Mouse (Mus musculus) frontal cortex, adult 2 months (tissue): ENCODE results near the gene Slc1a7. TPM values are rescaled to one million over a fixed set of nuclear protein-coding genes. Genes with fewer than 3 reads are reported as not detected.

Experiments used
- DNase-seq, 2 experiments: peaks; one replicate each; pipeline ENCODE4 v3.0.0; 2022; ENCODE audit warnings: low spot score in 1 of 2; ENCODE audit errors: extremely low spot score in 1 of 2
- polyA plus RNA-seq: library from polyadenylated mRNA; depleted of rRNA; stranded (reverse); fragments of >200 nt; gene quantifications from 2 replicates; pipeline ENCODE4 v1.2.3, GENCODE M21; 2012; rRNA removed

The Slc1a7 gene
- polyA plus RNA-seq, 1 experiment: 0.10 TPM

DNA sequence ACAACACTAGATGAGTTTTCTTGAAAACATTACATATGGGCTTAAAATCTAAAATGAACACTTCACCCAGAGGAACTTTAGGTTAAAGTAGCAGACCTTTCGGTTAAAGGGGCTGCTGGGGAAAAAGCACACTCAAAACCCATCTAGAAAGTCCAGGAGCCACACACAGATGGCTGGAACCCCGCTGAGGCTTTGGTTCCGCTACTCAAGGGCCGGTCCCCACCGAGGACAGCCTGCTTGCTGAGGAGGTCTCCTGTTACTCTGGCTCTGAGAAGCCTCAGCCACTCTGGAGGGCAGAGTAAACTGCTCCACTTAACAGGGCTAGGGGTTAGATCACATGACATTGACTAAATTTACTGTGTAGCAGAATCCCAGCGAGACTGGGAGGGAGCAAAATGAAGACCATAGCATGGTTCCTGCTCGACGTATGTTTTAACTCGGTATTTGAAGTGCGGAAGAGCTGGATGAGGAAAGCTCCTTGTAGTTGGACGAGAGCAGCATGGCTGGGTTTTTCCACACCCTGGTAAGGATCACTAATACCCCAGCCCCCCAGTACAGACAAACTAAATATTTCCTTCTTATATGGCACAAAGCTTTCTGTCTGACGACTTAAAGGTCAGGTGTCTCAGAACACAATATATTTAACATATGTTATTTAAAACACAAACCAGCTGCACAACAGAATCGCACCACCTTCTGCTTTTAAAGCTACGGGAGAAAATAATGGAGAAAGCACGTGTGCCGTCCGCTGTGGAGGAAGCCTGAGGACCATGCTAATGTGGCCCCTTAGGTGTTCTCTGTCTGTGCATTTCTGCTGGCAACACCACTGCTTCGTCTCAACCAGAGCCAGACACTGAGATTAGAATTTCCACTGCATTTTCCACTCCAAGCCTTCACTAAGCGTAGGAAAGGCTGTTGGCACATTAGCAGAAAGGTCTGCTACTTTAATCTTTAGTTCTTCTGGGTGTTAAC is 77.3 kb downstream of the Slc1a7 start:
- no peak for DNase-seq

DNA sequence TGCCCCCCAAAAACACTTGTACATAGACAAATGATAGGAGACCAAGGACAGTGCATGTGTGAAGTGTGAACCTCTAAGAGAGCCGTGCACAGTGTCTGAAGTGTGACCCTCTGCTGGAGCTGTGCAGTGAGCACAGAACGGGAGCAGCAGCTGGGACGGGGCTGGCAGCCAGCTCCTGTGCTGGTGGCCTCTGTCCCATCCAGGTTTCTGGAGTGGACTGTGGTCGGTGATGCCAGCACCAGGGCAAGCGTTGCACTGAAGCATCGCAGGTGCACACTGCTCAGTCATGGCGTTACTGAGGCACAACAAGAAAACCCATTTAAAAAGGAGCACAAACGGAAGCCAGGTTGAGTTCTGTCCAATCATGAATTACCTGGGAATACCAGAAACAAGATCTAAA is 78.0 kb downstream of the Slc1a7 start:
- no peak for DNase-seq

DNA sequence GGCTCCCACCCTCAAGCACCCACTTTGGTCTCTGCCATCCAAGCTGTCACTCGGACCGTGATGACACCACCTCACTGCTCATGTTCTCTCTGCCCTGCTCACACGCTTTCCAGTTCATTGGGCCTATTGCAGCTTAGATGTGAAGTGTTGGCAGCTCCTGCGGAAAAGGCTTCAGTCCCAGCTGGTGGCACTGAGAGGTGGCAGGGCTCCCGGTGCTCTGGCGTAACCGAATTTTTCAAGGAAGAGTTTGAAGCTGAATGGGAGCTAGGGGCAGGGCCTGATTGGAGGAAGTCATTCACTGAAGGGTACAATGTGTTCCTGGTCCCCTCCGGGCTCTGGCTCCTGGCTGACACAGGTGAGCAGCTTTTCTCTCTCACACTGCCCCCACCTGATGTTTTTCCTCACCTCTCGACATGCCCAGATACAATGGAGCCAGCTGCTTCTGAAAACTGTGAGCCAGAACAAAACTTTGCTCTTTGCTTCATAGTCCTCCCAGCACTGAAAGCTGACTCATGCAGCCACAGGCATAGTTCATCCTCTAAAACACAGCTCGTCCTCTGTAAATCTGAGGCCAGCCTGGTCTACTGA is 83.6 kb downstream of the Slc1a7 start:
- DNase-seq: peak in 1 of 2 experiments; percentile 38

DNA sequence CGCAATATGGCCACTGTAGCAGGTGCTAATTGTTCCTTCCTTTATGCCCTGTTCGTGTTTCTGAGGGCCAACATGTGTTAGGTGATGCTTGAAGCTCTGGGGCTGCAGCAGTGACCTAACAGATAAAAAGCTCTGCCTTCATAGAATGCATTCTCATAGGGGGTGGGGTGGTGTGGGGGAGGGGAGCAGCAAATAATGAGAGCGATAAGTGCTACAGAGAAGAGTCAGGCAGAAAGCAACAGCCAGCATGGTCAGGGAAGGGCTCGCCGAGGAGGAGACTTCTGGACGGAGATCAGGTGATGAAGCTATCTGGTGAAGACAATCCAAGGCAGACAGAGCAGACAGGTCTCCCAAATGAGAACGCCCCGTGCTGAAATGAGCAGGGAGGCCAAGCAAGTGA is 84.5 kb downstream of the Slc1a7 start:
- no peak for DNase-seq

DNA sequence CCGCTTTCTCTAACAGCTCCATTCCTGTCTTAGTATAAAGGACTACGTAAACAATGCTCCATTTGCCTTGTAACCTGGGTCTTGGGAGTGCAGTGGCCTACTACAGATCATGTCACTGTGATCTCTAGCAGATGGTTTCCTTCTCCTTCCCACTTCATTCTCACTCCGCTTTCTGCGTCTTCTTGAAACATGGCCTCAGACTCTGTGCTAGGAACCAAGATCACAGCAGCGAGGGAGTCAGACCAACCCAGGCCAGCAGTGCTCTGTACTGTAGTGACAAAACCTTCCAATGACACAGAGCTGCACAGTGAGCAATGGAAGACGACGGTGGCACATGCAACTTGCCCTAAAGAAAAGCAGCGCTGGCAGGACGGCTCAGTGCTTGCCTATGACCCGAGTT is 87.7 kb downstream of the Slc1a7 start:
- DNase-seq: no peak

DNA sequence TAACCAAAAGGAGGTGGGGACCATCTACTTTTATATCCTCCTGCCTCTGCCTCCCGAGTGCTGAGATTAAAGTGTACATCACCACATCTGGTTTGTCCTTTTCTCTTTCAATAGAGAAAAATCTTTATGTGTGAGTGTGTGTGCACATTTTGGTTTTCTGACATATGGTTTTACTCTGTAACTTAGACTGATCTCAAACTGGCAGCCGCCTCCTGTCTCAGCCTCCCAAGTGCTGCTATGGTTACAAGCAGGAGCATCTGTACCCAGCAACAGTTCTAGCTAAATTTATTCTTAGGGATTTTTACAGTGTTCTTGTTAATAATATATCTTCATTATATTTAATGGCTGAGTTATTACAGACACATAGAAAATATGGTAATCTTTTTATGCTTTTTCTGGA is 89.1 kb downstream of the Slc1a7 start:
- peak; percentile 38 to 55 for DNase-seq

DNA sequence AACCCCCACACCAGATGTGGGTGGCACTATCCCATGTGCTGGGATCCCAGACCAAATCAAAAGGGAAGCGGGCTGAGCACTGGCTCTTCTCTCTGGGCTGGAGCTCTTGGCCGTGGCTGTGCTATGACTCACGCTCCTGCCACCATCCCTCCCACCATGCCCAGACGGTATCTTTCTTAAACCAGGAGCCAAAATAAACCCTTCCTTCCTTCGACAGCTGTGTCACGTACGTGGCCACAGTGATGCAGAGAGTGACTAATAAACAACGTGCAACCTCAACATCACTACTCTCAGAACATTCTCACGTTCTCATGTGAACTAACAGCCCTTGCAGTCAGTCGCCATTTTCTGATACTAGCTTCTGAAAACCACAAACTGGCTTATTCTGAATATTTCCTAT is 90.0 kb downstream of the Slc1a7 start:
- DNase-seq: peak; percentile 30 to 69

DNA sequence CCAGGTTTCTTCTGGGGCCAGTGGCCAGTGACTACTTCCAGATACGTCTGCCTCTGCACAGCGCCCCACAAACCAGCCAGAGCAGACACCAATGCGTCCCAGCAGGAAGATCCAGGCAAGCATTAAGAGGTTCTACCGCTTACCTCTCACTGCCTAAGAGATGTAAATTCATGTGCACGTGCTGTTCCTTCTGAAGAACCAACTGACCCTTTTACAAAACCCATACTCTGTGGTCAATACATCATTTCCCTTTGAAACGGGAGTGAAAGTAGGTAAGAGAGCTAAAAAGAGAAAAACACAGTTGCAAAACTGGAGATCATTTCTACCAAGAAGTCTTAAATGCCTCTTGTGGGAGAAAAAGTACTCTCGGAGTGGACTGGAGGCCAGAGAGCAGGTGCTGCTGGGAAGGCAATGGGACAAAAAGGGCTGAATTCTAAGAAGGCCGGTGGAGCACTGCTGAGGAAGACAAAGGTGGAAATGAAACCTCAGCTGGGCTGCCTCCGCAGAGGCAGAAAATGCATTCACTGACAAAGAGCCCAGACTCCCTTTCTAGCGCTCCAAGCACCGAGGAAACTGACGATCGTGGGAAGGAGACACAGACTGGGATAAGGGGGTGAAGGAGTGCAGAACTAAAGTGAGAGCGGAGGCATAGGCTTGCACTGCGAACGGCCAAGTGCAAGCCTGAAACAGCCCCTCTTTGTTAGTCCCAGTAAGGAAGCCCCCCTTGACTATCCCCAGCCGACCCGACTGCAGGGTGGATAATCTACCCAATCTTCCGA is 91.7 kb downstream of the Slc1a7 start:
- peak; percentile 31 to 74 for DNase-seq

DNA sequence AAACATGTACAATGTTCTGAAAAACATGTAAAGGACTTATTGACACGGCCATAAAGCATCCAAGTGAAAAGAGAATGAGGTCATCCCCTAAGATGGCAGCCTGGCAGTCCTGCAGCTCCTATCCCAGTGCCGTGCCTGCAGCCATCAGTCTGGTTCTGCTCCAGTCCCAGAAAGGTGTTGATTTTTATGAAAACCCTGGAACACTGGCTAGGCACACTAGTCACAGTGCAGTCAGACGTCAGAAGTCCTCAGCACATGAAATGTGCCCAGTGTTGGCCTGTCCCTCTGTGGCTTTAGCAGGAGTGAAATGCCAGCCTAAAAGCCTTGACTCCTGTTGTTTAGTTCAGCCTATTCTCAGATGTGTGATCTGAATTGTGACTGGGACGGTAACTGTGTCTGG is 92.6 kb downstream of the Slc1a7 start:
- no peak for DNase-seq

DNA sequence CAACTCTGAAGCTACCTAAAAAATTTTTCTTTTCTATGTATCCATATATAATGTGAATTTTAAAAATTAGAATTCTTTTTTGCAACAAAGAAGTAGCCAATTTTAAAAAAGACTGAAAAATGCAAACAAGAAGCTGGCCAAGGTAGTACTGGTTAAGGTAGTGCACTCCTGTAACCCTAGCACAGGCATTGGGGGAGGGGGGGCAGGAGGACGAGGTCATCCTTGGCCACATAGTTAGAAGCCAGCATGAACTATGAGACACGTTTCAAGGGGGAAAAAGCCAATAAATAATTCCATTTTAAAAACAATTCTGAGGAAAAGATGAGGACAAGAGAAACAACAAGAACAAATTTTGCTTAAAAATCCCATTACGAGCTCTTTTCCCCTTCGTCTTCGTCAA is 94.4 kb downstream of the Slc1a7 start:
- no peak for DNase-seq

Other genes with a start within 250 kb of the Slc1a7 start
- 73.0 and 77.6 TPM in 2 replicates for gene Lrp8, start 166.1 kb upstream of the Slc1a7 start, polyA plus RNA-seq
- 48.9 and 53.2 TPM in 2 replicates for gene Magoh, start 88.6 kb upstream of the Slc1a7 start, polyA plus RNA-seq
- gene 0610037L13Rik, start 78.5 kb upstream of the Slc1a7 start, polyA plus RNA-seq: 166 and 176 TPM in 2 replicates
- gene Cpt2, start 44.7 kb upstream of the Slc1a7 start, polyA plus RNA-seq: 9.3 and 9.9 TPM in 2 replicates
- 8.4 and 10.9 TPM in 2 replicates for gene Podn, start 128.1 kb downstream of the Slc1a7 start, polyA plus RNA-seq
- gene Scp2, start 176.7 kb downstream of the Slc1a7 start, polyA plus RNA-seq: 218 and 242 TPM in 2 replicates
- gene Echdc2, start 197.1 kb downstream of the Slc1a7 start, polyA plus RNA-seq: 40.9 and 47.6 TPM in 2 replicates
- not detected in 2 replicates for gene Zyg11a, start 249.7 kb downstream of the Slc1a7 start, polyA plus RNA-seq